Mouse (Mus musculus) CH12.LX (cell line): ENCODE results near the gene Acsl6. TPM values are rescaled to one million over a fixed set of nuclear protein-coding genes. Genes with fewer than 3 reads are reported as not detected.

Experiments used
- DNase-seq: peaks from one replicate; pipeline ENCODE4 v3.0.0-alpha.2; 2013; ENCODE audit errors: extremely low read depth
- H3K27ac ChIP-seq: 2 replicates; pipeline ENCODE4 v1.5.1; 2012; ENCODE audit warnings: low read depth, mild to moderate bottlenecking, control low read depth, moderate library complexity; ENCODE audit not compliant: insufficient read depth
- H3K27me3 ChIP-seq: replicated peaks from 2 replicates; pipeline ENCODE3; 2012; ENCODE audit warnings: inconsistent platforms
- H3K36me3 ChIP-seq, 2 experiments: replicated peaks in 1 of 2; 2 replicates each; pipeline versions ENCODE3 to v1.6.1; 2012; ENCODE audit warnings: inconsistent platforms in 1 of 2, low read length in 1 of 2, mild to moderate bottlenecking in 1 of 2, mixed read lengths in 1 of 2, moderate library complexity in 1 of 2; ENCODE audit not compliant: control insufficient read depth in 1 of 2, insufficient read depth in 1 of 2
- H3K4me1 ChIP-seq, 2 experiments: 2 replicates each; pipeline ENCODE4 v1.6.1; 2012; ENCODE audit warnings: inconsistent platforms in 1 of 2, moderate library complexity in 1 of 2; ENCODE audit not compliant: insufficient read depth in 2 of 2, control insufficient read depth in 1 of 2
- H3K4me2 ChIP-seq: 2 replicates; pipeline ENCODE4 v1.6.1; 2012; ENCODE audit warnings: low read depth, mild to moderate bottlenecking, control low read depth; ENCODE audit not compliant: poor library complexity, insufficient read depth, severe bottlenecking
- H3K4me3 ChIP-seq, 3 experiments: fragments of 150-350 bp in 1 of 3; sonication (generic) in 1 of 3; replicated peaks in 1 of 3; 2 replicates each; pipeline versions ENCODE3 to v1.5.1; 2011 to 2012; ENCODE audit warnings: low read depth in 2 of 3, low read length in 2 of 3, mild to moderate bottlenecking in 2 of 3, moderate library complexity in 2 of 3, control low read depth in 1 of 3, improper control_type of control experiment in 1 of 3, inconsistent platforms in 1 of 3, mixed read lengths in 1 of 3; ENCODE audit not compliant: poor library complexity in 1 of 3
- H3K79me2 ChIP-seq: replicated peaks from 2 replicates; pipeline ENCODE4 v1.6.1; 2012; ENCODE audit warnings: mild to moderate bottlenecking, moderate library complexity; ENCODE audit not compliant: control insufficient read depth, poor library complexity, insufficient read depth, severe bottlenecking; ENCODE audit errors: extremely low read depth
- H3K9ac ChIP-seq: 2 replicates; pipeline ENCODE4 v1.6.1; 2012; ENCODE audit warnings: low read depth, mild to moderate bottlenecking, control low read depth, moderate library complexity; ENCODE audit not compliant: insufficient read depth
- H3K9me3 ChIP-seq: replicated peaks from 2 replicates; pipeline ENCODE3; 2012; ENCODE audit warnings: low read length, inconsistent platforms, mixed read lengths
- CHD1 ChIP-seq: IDR thresholded peaks from 2 replicates; pipeline ENCODE4 v1.6.1; 2012; ENCODE audit warnings: low read depth, low read length, improper control_type of control experiment, inconsistent platforms
- ELF1 ChIP-seq: IDR thresholded peaks from 2 replicates; pipeline ENCODE4 v1.6.1; 2014; ENCODE audit warnings: low read depth, mild to moderate bottlenecking, inconsistent platforms, low read length, improper control_type of control experiment
- EP300 ChIP-seq: IDR thresholded peaks from 2 replicates; pipeline ENCODE4 v1.6.1; 2011; ENCODE audit warnings: low read length, improper control_type of control experiment
- IRF4 ChIP-seq: IDR thresholded peaks from 2 replicates; pipeline ENCODE4 v1.6.1; 2014; ENCODE audit warnings: low read depth, mild to moderate bottlenecking, inconsistent platforms, low read length, improper control_type of control experiment
- JUN ChIP-seq: IDR thresholded peaks from 2 replicates; pipeline ENCODE4 v1.6.1; 2011; ENCODE audit warnings: low read depth, mild to moderate bottlenecking, low read length, improper control_type of control experiment, moderate library complexity; ENCODE audit not compliant: insufficient read depth
- JUND ChIP-seq: conservative IDR thresholded peaks from 2 replicates; pipeline ENCODE4 v1.6.1; 2011; ENCODE audit warnings: low read depth, low read length, improper control_type of control experiment
- KAT2A ChIP-seq: IDR thresholded peaks from 2 replicates; pipeline ENCODE4 v1.6.1; 2012; ENCODE audit warnings: low read length, improper control_type of control experiment, inconsistent platforms; ENCODE audit not compliant: insufficient replicate concordance
- MXI1 ChIP-seq: IDR thresholded peaks from 2 replicates; pipeline ENCODE4 v1.6.1; 2011; ENCODE audit warnings: mild to moderate bottlenecking, low read depth, low read length, improper control_type of control experiment
- PAX5 ChIP-seq: IDR thresholded peaks from 2 replicates; pipeline ENCODE4 v1.6.1; 2012; ENCODE audit warnings: low read length, inconsistent platforms, mixed read lengths
- RAD21 ChIP-seq: IDR thresholded peaks from 2 replicates; pipeline ENCODE4 v1.6.1; 2011; ENCODE audit warnings: low read depth, mild to moderate bottlenecking, low read length, improper control_type of control experiment, moderate library complexity
- RCOR1 ChIP-seq: conservative IDR thresholded peaks from 2 replicates; pipeline ENCODE4 v1.6.1; 2012; ENCODE audit warnings: low read depth, mild to moderate bottlenecking, inconsistent platforms, low read length, improper control_type of control experiment
- SIN3A ChIP-seq: IDR thresholded peaks from 2 replicates; pipeline ENCODE4 v1.6.1; 2012; ENCODE audit warnings: low read length, improper control_type of control experiment, inconsistent platforms
- SMC3 ChIP-seq: IDR thresholded peaks from 2 replicates; pipeline ENCODE4 v1.6.1; 2011; ENCODE audit warnings: low read depth, low read length, improper control_type of control experiment
- TBP ChIP-seq: conservative IDR thresholded peaks from 2 replicates; pipeline ENCODE4 v1.6.1; 2011; ENCODE audit warnings: low read depth, low read length, improper control_type of control experiment
- TCF12 ChIP-seq: IDR thresholded peaks from 2 replicates; pipeline ENCODE4 v1.6.1; 2014; ENCODE audit warnings: low read depth, mild to moderate bottlenecking, inconsistent platforms, low read length, improper control_type of control experiment
- ZKSCAN1 ChIP-seq: IDR thresholded peaks from 2 replicates; pipeline ENCODE4 v1.6.1; 2012; ENCODE audit warnings: low read depth, inconsistent platforms, low read length, improper control_type of control experiment, borderline replicate concordance
- ZNF384 ChIP-seq: IDR thresholded peaks from 2 replicates; pipeline ENCODE4 v1.6.1; 2012; ENCODE audit warnings: low read depth, low read length, improper control_type of control experiment, inconsistent platforms
- dilution Hi-C: fragments of 300-500 bp; cut with MboI; formaldehyde crosslinking; loops from 2 replicates; pipeline ENCODE4 v1.14.3; 2020; ENCODE audit warnings: low sequenced_read_pairs; ENCODE audit not compliant: extremely low pct_unique_long_range_greater_than_20kb, extremely low pct_ligation_motif_present
- in situ Hi-C: fragments of 300-500 bp; cut with MboI; formaldehyde crosslinking; loops from 3 replicates; pipeline ENCODE4 v1.14.3; 2019; ENCODE audit warnings: low sequenced_read_pairs, low pct_ligation_motif_present, low pct_unique_long_range_greater_than_20kb, mixed read lengths
- polyA plus RNA-seq: library from polyadenylated mRNA; unstranded; fragments of >175 nt; gene quantifications from 2 replicates; pipeline ENCODE4 v1.2.1, GENCODE M21; 2012; ENCODE audit warnings: low read depth; ENCODE audit not compliant: insufficient read length
- total RNA-seq, 2 experiments: library from RNA; depleted of rRNA; stranded (reverse); fragments of 300-350 nt in 1 of 2; fragments of >200 nt in 1 of 2; gene quantifications; 2 replicates each; pipeline ENCODE4 v1.2.3; 2012 to 2014

Gene Acsl6
- total and polyA plus RNA-seq, 3 experiments: 74.1 to 222 (median 96.9) TPM

GRCm38 (mm10) chr11:54372553-54372952, 69.0 kb downstream of the Acsl6 start:
- H3K27ac ChIP-seq: no peak overlapping the region
- H3K9me3 ChIP-seq: no peaks in the 10 kb centered on the region
- no peak overlapping the region for H3K9ac ChIP-seq
- H3K4me2 ChIP-seq: no peak overlapping the region
- H3K79me2 ChIP-seq: no peaks in the 10 kb centered on the region
- DNase-seq: no peak
- no peaks in the 10 kb centered on the region for H3K27me3 ChIP-seq
- H3K4me1 ChIP-seq: peaks cover 2 to 7% of the 10 kb centered on the region in 2 experiments; a peak in 2 of 4 replicates
- H3K4me3 ChIP-seq: no peak overlapping the region
- H3K36me3 ChIP-seq: no peaks in the 10 kb centered on the region
- in situ Hi-C loops: no loop called here
- peak; percentile 81 for TF ChIP-seq IRF4
- peak; percentile 58 for TF ChIP-seq EP300
- TF ChIP-seq JUN: no peak
- peak; percentile 68; the same call in 1 of the 2 replicates for TF ChIP-seq JUND
- no peak for TF ChIP-seq RCOR1
- TF ChIP-seq, all 38 proteins: peak for 3
- dilution Hi-C loops: no loop called here

DNA sequence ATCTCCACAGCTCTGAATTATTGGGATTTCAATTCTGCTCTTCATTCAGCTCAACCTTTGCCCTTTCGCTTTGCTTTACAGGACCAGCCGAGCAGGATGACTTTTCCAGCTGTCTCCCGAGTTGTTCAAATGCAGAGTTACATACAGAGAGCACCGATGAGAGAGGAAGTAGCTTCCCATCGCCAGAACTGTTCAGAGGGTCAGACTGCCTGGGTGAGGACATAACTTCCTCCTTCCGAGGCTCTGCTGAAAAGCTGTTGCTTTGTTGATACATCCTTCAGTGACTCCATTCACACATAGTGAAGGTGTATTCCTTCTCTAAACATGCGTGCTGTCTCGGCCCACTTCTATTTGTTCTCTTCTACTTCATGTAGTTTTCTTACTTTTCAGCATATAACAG, 86.8 kb downstream of the Acsl6 start:
- Histone ChIP-seq H3K79me2 (no peaks in the 10 kb centered on the region), H3K27ac (no peak overlapping the region), H3K4me1 (peaks cover 6 to 23% of the 10 kb centered on the region in 2 experiments), H3K9ac (no peak overlapping the region), H3K9me3 (no peaks in the 10 kb centered on the region), H3K36me3 (no peaks in the 10 kb centered on the region), H3K27me3 (no peaks in the 10 kb centered on the region), H3K4me2 (no peak overlapping the region), H3K4me3 (no peak overlapping the region)
- in situ Hi-C loops (no loop called here), dilution Hi-C loops (no loop called here)
- DNase-seq: no peak
- TF ChIP-seq RAD21 (no peak), CHD1 (no peak), RCOR1 (no peak), ZNF384 (no peak), PAX5 (no peak), TCF12 (no peak), EP300 (no peak), JUN (no peak), ZKSCAN1 (no peak)

- H3K4me1 ChIP-seq: peaks cover 8 to 29% of the 10 kb centered on the region in 2 experiments
- DNase-seq: no peak
- H3K4me2 ChIP-seq: no peak overlapping the region
- no peak overlapping the region for H3K9ac ChIP-seq
- no peaks in the 10 kb centered on the region for H3K79me2 ChIP-seq
- dilution Hi-C loops (no loop called here), in situ Hi-C loops (no loop called here)
- no peak overlapping the region for H3K27ac ChIP-seq
- no peaks in the 10 kb centered on the region for H3K9me3 ChIP-seq
- TF ChIP-seq ELF1: no peak
- TF ChIP-seq TBP: no peak
- no peak for TF ChIP-seq JUND
- no peak for TF ChIP-seq SMC3
- no peak for TF ChIP-seq SIN3A
- TF ChIP-seq MXI1: no peak
- TF ChIP-seq JUN: no peak
- TF ChIP-seq KAT2A: no peak
- TF ChIP-seq IRF4: no peak
- H3K27me3 ChIP-seq: no peaks in the 10 kb centered on the region
- no peak overlapping the region for H3K4me3 ChIP-seq
- H3K36me3 ChIP-seq: no peaks in the 10 kb centered on the region
Observed at GRCm38 (mm10) chr11:54391326-54391725, 87.7 kb downstream of the Acsl6 start.
